Mouse (Mus musculus) G1E (cell line): ENCODE measurements around the gene Gucy2e.

Source experiments
- CTCF ChIP-seq: IDR thresholded peaks from 2 replicates; pipeline ENCODE4 v1.5.1; 2012; ENCODE audit warnings: low read depth, low read length, inconsistent platforms, mixed read lengths
- GATA1 ChIP-seq: IDR thresholded peaks from 2 replicates; pipeline ENCODE4 v1.6.1; 2012; ENCODE audit warnings: borderline replicate concordance, low read length, inconsistent platforms, mixed read lengths
- GATA2 ChIP-seq: IDR thresholded peaks from 2 replicates; pipeline ENCODE4 v1.6.1; 2012; ENCODE audit warnings: low read depth, low read length, inconsistent platforms, borderline replicate concordance
- POLR2AphosphoS5 ChIP-seq: IDR thresholded peaks from 2 replicates; pipeline ENCODE4 v1.6.1; 2012; ENCODE audit warnings: low read depth, low read length, inconsistent platforms; ENCODE audit not compliant: insufficient replicate concordance
- TAL1 ChIP-seq: conservative IDR thresholded peaks from 2 replicates; pipeline ENCODE4 v1.6.1; 2012; ENCODE audit warnings: low read depth, low read length, inconsistent platforms, mixed read lengths

DNA sequence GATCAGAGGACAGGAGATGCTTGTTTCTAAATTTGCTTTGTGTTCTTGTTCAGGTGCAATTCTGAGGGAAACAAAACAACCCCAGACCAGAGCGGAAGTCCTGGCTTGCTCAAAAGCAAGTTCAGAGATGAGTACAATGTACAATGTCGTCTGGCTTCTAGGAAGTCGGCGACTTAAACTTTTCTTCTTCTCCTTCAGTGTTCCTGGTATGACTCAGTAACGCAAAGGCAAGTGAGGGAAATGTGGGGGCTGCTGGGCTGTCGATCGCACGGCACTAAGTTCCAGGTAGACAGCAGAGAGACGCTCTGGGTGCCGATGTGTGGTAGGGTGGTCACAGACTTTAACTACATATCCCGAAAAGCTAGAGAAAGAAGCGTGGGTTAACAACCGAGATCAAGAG lies 31.3 kb upstream of the Gucy2e start:
- TF ChIP-seq CTCF (no peak), POLR2AphosphoS5 (no peak), TAL1 (no peak), GATA1 (no peak), GATA2 (no peak)
